Mouse (Mus musculus) G1E (cell line): Measurements from ENCODE around the gene Mybbp1a. TPM values are rescaled to one million over a fixed set of nuclear protein-coding genes. Genes with fewer than 3 reads are reported as not detected.

Source experiments
- ATAC-seq: 2 replicates; pipeline ENCODE4 v1.8.0; 2016; ENCODE audit warnings: mild to moderate bottlenecking; ENCODE audit not compliant: insufficient number of reproducible peaks, poor library complexity, low FRiP score, severe bottlenecking; ENCODE audit errors: extremely low read depth
- DNase-seq: peaks from one replicate; pipeline ENCODE4 v3.0.0; 2012; ENCODE audit warnings: low spot score
- H3K27me3 ChIP-seq: 2 replicates; pipeline ENCODE4 v1.6.1; 2012; ENCODE audit warnings: mild to moderate bottlenecking, low read length, inconsistent platforms; ENCODE audit not compliant: insufficient read depth
- H3K36me3 ChIP-seq: replicated peaks from 2 replicates; pipeline ENCODE3; 2012; ENCODE audit warnings: mild to moderate bottlenecking, inconsistent platforms
- H3K4me1 ChIP-seq: 2 replicates; pipeline ENCODE4 v1.6.1; 2012; ENCODE audit warnings: low read depth, low read length, inconsistent platforms, mixed read lengths; ENCODE audit not compliant: insufficient read depth
- H3K4me3 ChIP-seq: 2 replicates; pipeline ENCODE4 v1.5.1; 2012; ENCODE audit warnings: low read depth, mild to moderate bottlenecking, inconsistent platforms, low read length, moderate library complexity, mixed read lengths
- H3K9me3 ChIP-seq: replicated peaks from 2 replicates; pipeline ENCODE4 v1.6.1; 2012; ENCODE audit warnings: inconsistent platforms
- CTCF ChIP-seq: IDR thresholded peaks from 2 replicates; pipeline ENCODE4 v1.5.1; 2012; ENCODE audit warnings: low read depth, low read length, inconsistent platforms, mixed read lengths
- GATA1 ChIP-seq: IDR thresholded peaks from 2 replicates; pipeline ENCODE4 v1.6.1; 2012; ENCODE audit warnings: borderline replicate concordance, low read length, inconsistent platforms, mixed read lengths
- GATA2 ChIP-seq: IDR thresholded peaks from 2 replicates; pipeline ENCODE4 v1.6.1; 2012; ENCODE audit warnings: low read depth, low read length, inconsistent platforms, borderline replicate concordance
- POLR2AphosphoS5 ChIP-seq: IDR thresholded peaks from 2 replicates; pipeline ENCODE4 v1.6.1; 2012; ENCODE audit warnings: low read depth, low read length, inconsistent platforms; ENCODE audit not compliant: insufficient replicate concordance
- TAL1 ChIP-seq: conservative IDR thresholded peaks from 2 replicates; pipeline ENCODE4 v1.6.1; 2012; ENCODE audit warnings: low read depth, low read length, inconsistent platforms, mixed read lengths
- polyA plus RNA-seq: library from polyadenylated mRNA; stranded (reverse); fragments of >175 nt; gene quantifications from 2 replicates; pipeline ENCODE4 v1.2.3, GENCODE M21; 2012
- total RNA-seq, 2 experiments: library from RNA; stranded (forward) in 1 of 2; stranded (reverse) in 1 of 2; fragments of 200-1000 nt in 1 of 2; fragments of >200 nt in 1 of 2; fragmentation: Nextera tagmentation in 1 of 2; gene quantifications; 2 replicates each; pipeline ENCODE4 v1.2.3; 2014 to 2017

The Mybbp1a gene
- total and polyA plus RNA-seq, 3 experiments = 125 to 496 (median 253) TPM

DNA sequence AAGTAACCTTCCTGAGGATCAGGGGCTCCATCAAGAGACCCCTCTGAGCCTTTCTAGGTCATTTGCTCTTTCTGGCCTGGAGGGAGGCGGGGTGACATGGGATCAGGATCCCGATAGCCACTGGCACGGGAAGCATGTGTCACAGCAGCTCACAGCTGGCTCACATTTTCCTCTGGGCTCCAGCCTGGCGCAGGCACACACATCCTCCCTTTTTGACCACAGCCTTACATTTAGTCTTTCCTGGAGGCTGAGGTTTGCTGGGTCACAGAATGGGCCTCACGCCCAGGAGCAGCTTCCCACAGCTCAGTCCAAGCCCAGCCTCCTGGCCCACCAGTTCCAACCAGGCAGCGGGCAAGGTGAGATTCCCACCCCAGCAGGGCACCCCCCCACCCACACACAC lies 37.1 kb downstream of the Mybbp1a start:
- TF ChIP-seq GATA2 = no peak
- TF ChIP-seq CTCF = no peak
- no peak for TF ChIP-seq GATA1
- TF ChIP-seq TAL1 = no peak
- TF ChIP-seq POLR2AphosphoS5 = no peak
- Histone ChIP-seq H3K4me3 (peak overlapping the region; percentile 55; the same call in 1 of the 2 replicates), H3K4me1 (peaks cover 100% of the 10 kb centered on the region), H3K9me3 (no peaks in the 10 kb centered on the region), H3K27me3 (no peaks in the 10 kb centered on the region), H3K36me3 (peaks cover 93% of the 10 kb centered on the region)
- no peak for ATAC-seq
- no peak for DNase-seq

GRCm38 (mm10) chr11:72479499-72479898 lies 38.3 kb downstream of the Mybbp1a start:
- ATAC-seq (no peak), DNase-seq (no peak)
- peaks cover 96% of the 10 kb centered on the region for H3K4me1 ChIP-seq
- TF ChIP-seq GATA1 = no peak
- TF ChIP-seq TAL1 = no peak
- no peak for TF ChIP-seq POLR2AphosphoS5
- no peak for TF ChIP-seq CTCF
- TF ChIP-seq GATA2 = no peak
- no peaks in the 10 kb centered on the region for H3K9me3 ChIP-seq
- H3K27me3 ChIP-seq = no peaks in the 10 kb centered on the region
- H3K4me3 ChIP-seq = no peak overlapping the region; the same call in 1 of the 2 replicates
- H3K36me3 ChIP-seq = peaks cover 91% of the 10 kb centered on the region

DNA sequence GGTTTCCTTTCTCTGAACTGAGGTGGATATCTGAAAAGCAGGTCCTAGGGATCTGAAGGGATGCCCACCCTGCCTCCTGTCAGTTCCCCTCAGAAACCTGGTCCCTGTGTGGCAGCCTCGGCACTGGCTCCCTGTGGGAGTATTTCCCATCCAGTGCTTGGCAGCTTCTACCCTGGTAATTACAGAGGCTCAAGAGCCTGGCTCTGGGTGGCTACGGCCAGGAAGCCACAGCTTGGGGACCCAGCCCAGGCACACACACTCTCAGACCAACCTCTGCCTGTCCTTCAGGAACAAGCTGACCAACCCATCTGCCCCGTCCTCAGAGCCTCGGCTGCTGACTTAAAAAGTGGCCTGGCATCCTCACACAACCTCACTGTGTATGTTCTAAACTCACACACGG lies 40.2 kb downstream of the Mybbp1a start:
- peaks cover 96% of the 10 kb centered on the region for H3K4me1 ChIP-seq
- ATAC-seq (no peak), DNase-seq (no peak)
- no peak for TF ChIP-seq CTCF
- TF ChIP-seq POLR2AphosphoS5 = no peak
- TF ChIP-seq GATA2 = no peak
- TF ChIP-seq GATA1 = no peak
- no peak for TF ChIP-seq TAL1
- no peaks in the 10 kb centered on the region for H3K9me3 ChIP-seq
- H3K27me3 ChIP-seq = no peaks in the 10 kb centered on the region
- peaks cover 95% of the 10 kb centered on the region for H3K36me3 ChIP-seq
- H3K4me3 ChIP-seq = peak overlapping the region; percentile 66; the same call in 1 of the 2 replicates

- peaks cover 96% of the 10 kb centered on the region for H3K4me1 ChIP-seq
- no peaks in the 10 kb centered on the region for H3K27me3 ChIP-seq
- ATAC-seq (peak; percentile 65), DNase-seq (no peak)
- peak overlapping the region; percentile 66; the same call in 1 of the 2 replicates for H3K4me3 ChIP-seq
- TF ChIP-seq GATA1 = no peak
- peak; percentile 91 for TF ChIP-seq TAL1
- no peak for TF ChIP-seq POLR2AphosphoS5
- TF ChIP-seq GATA2 = no peak
- TF ChIP-seq CTCF = no peak
- peaks cover 94% of the 10 kb centered on the region for H3K36me3 ChIP-seq
- no peaks in the 10 kb centered on the region for H3K9me3 ChIP-seq
These were observed 40.8 kb downstream of the Mybbp1a start for GRCm38 (mm10) chr11:72481952-72482351.

GRCm38 (mm10) chr11:72484549-72484948 lies 43.4 kb downstream of the Mybbp1a start:
- peaks cover 90% of the 10 kb centered on the region for H3K4me1 ChIP-seq
- H3K36me3 ChIP-seq = peaks cover 74% of the 10 kb centered on the region
- H3K27me3 ChIP-seq = no peaks in the 10 kb centered on the region
- H3K9me3 ChIP-seq = no peaks in the 10 kb centered on the region
- ATAC-seq = no peak
- no peak for DNase-seq
- peak overlapping the region; percentile 64; the same call in 1 of the 2 replicates for H3K4me3 ChIP-seq
- TF ChIP-seq TAL1 (no peak), CTCF (no peak), GATA2 (no peak)

- Histone ChIP-seq H3K4me1 (peaks cover 87% of the 10 kb centered on the region), H3K9me3 (no peaks in the 10 kb centered on the region), H3K27me3 (no peaks in the 10 kb centered on the region), H3K4me3 (peak overlapping the region; percentile 64; the same call in 1 of the 2 replicates), H3K36me3 (peaks cover 68% of the 10 kb centered on the region)
- ATAC-seq (no peak), DNase-seq (no peak)
- TF ChIP-seq CTCF = no peak
- no peak for TF ChIP-seq TAL1
- TF ChIP-seq POLR2AphosphoS5 = no peak
- TF ChIP-seq GATA1 = no peak
- TF ChIP-seq GATA2 = no peak
These were observed 44.0 kb downstream of the Mybbp1a start for GRCm38 (mm10) chr11:72485157-72485556.
